Mouse (Mus musculus): ENCODE data around the gene Ptprm. TPM values are rescaled to one million over a fixed set of nuclear protein-coding genes. Genes with fewer than 3 reads are reported as not detected.
"Not testable (repeated sequence)": the region's sequence is repeated elsewhere in the genome, so short reads cannot be mapped to it uniquely, and the experiment has no call there.

The Ptprm gene
- polyA plus RNA-seq, 1 experiment from 2014 or later = 31.4 TPM

DNA sequence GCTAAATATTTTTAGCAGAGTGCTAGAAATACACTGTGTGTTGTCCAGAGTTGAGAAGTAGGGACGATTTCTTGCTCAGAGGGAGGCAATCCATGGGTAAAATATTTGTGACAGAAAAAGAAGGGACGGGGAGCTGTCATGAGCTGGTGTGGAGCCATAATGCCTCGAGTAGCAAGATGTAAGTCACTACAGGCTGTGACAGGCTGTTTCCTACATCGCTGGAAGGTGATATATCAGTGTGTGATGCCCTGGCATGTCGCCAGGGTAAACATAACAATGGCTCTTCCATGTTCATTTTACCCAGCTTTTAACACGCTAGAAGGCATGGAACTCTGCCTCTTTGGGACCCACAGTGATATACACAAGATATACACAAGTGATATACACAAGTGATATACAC, 476.7 kb downstream of the Ptprm start:
- Histone ChIP-seq H3K4me1 (replicated peaks; ENCODE audit: control insufficient read depth, insufficient read depth, low read length) (peaks cover 9% of the 10 kb centered on the region; the same call in 1 of the 2 replicates), H3K9ac (no peak overlapping the region), H3K27ac (no peak overlapping the region), H3K36me3 (replicated peaks; ENCODE audit: control insufficient read depth, insufficient read depth) (no peaks in the 10 kb centered on the region), H3K27me3 (ENCODE audit: control insufficient read depth, insufficient read depth, low read length) (no peaks in the 10 kb centered on the region), H3K4me3 (replicated peaks; ENCODE audit: low read length) (no peak overlapping the region), H3K4me2 (replicated peaks) (no peak overlapping the region), H3K9me3 (ENCODE audit: control insufficient read depth, low read length) (no peaks in the 10 kb centered on the region)
- DNase-seq (ENCODE audit: low spot score) (no peak), ATAC-seq (ENCODE audit: low FRiP score) (no peak)
- WGBS = 60% methylated on average over 6 of the region's 6 CpGs

DNA sequence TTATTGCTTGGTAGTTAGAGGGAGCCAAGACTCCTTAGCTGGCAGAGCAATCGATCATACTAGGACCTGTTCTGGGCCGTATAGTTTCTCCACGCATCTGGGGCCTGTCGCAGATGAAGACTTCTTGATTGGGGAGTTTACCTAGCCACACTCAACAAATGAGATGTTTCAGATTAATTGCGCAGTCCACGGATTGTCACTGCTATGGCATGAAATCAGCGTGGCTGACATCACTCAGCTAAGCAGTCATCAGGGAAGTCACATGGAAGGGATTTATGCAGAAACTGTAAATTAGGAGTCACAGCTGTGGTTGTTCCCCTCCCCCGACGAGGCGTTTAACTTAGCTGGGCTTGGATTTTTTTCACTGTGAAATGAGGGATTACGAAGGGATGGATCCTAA, 479.4 kb downstream of the Ptprm start:
- Histone ChIP-seq H3K9me3 (ENCODE audit: control insufficient read depth, low read length) (no peaks in the 10 kb centered on the region), H3K4me2 (replicated peaks) (no peak overlapping the region), H3K27me3 (ENCODE audit: control insufficient read depth, insufficient read depth, low read length) (no peaks in the 10 kb centered on the region), H3K4me1 (replicated peaks; ENCODE audit: control insufficient read depth, insufficient read depth, low read length) (peaks cover 18% of the 10 kb centered on the region; the same call in 1 of the 2 replicates), H3K4me3 (replicated peaks; ENCODE audit: low read length) (no peak overlapping the region), H3K27ac (peak overlapping the region; percentile 11; the same call in 1 of the 2 replicates), H3K9ac (no peak overlapping the region), H3K36me3 (replicated peaks; ENCODE audit: control insufficient read depth, insufficient read depth) (no peaks in the 10 kb centered on the region)
- 43% methylated on average over 11 of the region's 11 CpGs for WGBS
- DNase-seq (ENCODE audit: low spot score) (peak; percentile 48), ATAC-seq (ENCODE audit: low FRiP score) (peak; percentile 61; the same call in 1 of the 2 replicates)

DNA sequence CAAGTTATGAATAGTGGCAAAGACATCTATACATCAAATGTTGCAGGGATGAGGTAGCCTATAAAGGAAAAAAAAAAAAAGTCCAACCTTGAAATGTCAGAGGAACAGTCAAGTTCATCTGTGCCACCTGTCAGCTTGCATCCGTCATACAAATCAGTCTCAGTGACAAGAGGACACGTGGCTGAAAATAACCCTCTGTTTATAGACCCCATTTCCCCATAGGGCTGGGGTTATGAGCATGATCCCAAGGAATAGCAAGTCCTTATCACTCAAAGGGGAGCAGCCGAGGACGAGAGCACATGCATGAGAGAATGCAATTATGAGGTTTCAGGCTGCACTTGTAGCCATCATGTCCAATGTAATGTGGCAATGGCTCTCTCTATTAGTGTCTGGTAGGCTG, 482.9 kb downstream of the Ptprm start:
- no peak for DNase-seq (ENCODE audit: low spot score)
- H3K4me2 ChIP-seq (replicated peaks) = no peak overlapping the region
- no peak overlapping the region for H3K4me3 ChIP-seq (replicated peaks; ENCODE audit: low read length)
- WGBS = 75% methylated on average over 4 of the region's 4 CpGs
- H3K36me3 ChIP-seq (replicated peaks; ENCODE audit: control insufficient read depth, insufficient read depth) = no peaks in the 10 kb centered on the region
- H3K27me3 ChIP-seq (ENCODE audit: control insufficient read depth, insufficient read depth, low read length) = no peaks in the 10 kb centered on the region
- ATAC-seq (ENCODE audit: low FRiP score) = no peak
- H3K27ac ChIP-seq = no peak overlapping the region
- peaks cover 25% of the 10 kb centered on the region; the same call in 1 of the 2 replicates for H3K4me1 ChIP-seq (replicated peaks; ENCODE audit: control insufficient read depth, insufficient read depth, low read length)
- no peak overlapping the region for H3K9ac ChIP-seq
- no peaks in the 10 kb centered on the region for H3K9me3 ChIP-seq (ENCODE audit: control insufficient read depth, low read length)

DNA sequence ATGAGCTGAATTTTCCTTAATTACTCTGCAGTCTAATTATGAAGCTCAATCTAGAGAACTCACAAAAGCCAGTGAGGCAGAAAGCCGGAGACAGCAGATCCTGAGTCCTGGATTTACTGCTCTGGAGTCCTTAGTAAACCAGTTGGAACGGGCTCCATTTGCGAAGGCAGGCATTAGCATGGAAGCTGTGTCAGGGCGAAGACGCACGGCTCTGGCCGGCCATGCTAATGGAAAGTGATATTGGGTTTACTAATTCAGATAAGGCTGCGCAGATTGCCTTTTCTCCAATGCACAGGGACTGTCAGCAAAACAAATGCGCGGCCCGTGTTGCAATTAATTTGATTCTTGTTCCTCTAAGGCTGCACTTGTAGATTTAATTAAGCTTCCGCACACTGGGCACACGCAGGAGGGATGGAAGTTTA, 484.7 kb downstream of the Ptprm start:
- peak; percentile 76 for ATAC-seq (ENCODE audit: low FRiP score)
- WGBS = 44% methylated on average over 13 of the region's 13 CpGs
- peak overlapping the region; percentile 36 for H3K4me2 ChIP-seq (replicated peaks)
- peak; percentile 66 for DNase-seq (ENCODE audit: low spot score)
- no peaks in the 10 kb centered on the region for H3K36me3 ChIP-seq (replicated peaks; ENCODE audit: control insufficient read depth, insufficient read depth)
- H3K9ac ChIP-seq = no peak overlapping the region
- peaks cover 30% of the 10 kb centered on the region; the same call in 1 of the 2 replicates for H3K4me1 ChIP-seq (replicated peaks; ENCODE audit: control insufficient read depth, insufficient read depth, low read length)
- H3K27me3 ChIP-seq (ENCODE audit: control insufficient read depth, insufficient read depth, low read length) = no peaks in the 10 kb centered on the region
- H3K27ac ChIP-seq = peak overlapping the region; percentile 58
- no peaks in the 10 kb centered on the region for H3K9me3 ChIP-seq (ENCODE audit: control insufficient read depth, low read length)
- H3K4me3 ChIP-seq (replicated peaks; ENCODE audit: low read length) = no peak overlapping the region

DNA sequence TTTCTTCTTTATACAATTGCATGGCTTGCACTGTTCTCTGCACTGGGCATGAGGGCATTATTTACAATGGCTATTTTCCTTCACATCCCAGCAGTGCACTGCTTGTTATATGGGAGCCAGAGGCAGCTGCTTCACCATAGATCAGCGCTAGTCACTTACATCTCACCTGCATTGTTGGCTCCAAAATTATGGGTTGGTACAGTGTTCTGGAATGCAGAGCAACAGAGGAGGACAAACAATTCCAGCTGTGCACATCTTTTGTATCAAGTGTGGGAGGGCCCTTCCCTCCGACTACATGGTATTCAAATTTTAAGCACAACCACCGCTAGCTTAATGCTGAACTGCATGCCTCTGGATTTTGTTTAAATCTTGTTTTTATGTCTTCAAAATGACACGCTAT, 489.8 kb downstream of the Ptprm start:
- Histone ChIP-seq H3K4me3 (replicated peaks; ENCODE audit: low read length) (no peak overlapping the region), H3K9ac (no peak overlapping the region), H3K36me3 (replicated peaks; ENCODE audit: control insufficient read depth, insufficient read depth) (no peaks in the 10 kb centered on the region), H3K27me3 (ENCODE audit: control insufficient read depth, insufficient read depth, low read length) (no peaks in the 10 kb centered on the region), H3K4me2 (replicated peaks) (no peak overlapping the region), H3K27ac (no peak overlapping the region), H3K9me3 (ENCODE audit: control insufficient read depth, low read length) (no peaks in the 10 kb centered on the region), H3K4me1 (replicated peaks; ENCODE audit: control insufficient read depth, insufficient read depth, low read length) (peaks cover 13% of the 10 kb centered on the region; the same call in 1 of the 2 replicates)
- DNase-seq (ENCODE audit: low spot score) = no peak
- WGBS = 62% methylated on average over 4 of the region's 4 CpGs
- no peak for ATAC-seq (ENCODE audit: low FRiP score)

DNA sequence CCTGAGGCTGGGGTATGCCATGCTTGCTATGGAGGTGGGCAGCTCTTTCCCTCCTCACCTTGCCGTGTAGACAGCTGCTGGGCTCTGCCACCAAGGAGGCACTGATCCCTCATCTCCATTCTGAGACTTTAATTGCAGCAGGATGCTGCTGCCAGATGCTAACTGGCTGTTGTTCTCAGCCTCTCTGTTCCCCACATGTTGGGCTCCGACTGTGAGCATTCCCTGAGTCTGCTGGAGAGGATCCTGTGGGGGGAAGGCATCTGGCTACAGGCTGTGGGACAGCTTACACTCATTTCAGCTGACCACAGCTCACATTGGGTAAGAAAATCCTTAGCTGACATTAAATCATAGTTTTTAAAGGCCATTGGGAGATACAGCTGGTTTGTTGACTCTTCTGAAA, 492.7 kb downstream of the Ptprm start:
- Histone ChIP-seq H3K4me3 (replicated peaks; ENCODE audit: low read length) (no peak overlapping the region), H3K36me3 (replicated peaks; ENCODE audit: control insufficient read depth, insufficient read depth) (no peaks in the 10 kb centered on the region), H3K27me3 (ENCODE audit: control insufficient read depth, insufficient read depth, low read length) (no peaks in the 10 kb centered on the region), H3K4me1 (replicated peaks; ENCODE audit: control insufficient read depth, insufficient read depth, low read length) (peaks cover 8% of the 10 kb centered on the region; the same call in 1 of the 2 replicates), H3K9me3 (ENCODE audit: control insufficient read depth, low read length) (no peaks in the 10 kb centered on the region), H3K27ac (no peak overlapping the region), H3K9ac (no peak overlapping the region), H3K4me2 (replicated peaks) (no peak overlapping the region)
- DNase-seq (ENCODE audit: low spot score) = no peak
- WGBS = 40% methylated on average over 2 of the region's 2 CpGs
- no peak for ATAC-seq (ENCODE audit: low FRiP score)

DNA sequence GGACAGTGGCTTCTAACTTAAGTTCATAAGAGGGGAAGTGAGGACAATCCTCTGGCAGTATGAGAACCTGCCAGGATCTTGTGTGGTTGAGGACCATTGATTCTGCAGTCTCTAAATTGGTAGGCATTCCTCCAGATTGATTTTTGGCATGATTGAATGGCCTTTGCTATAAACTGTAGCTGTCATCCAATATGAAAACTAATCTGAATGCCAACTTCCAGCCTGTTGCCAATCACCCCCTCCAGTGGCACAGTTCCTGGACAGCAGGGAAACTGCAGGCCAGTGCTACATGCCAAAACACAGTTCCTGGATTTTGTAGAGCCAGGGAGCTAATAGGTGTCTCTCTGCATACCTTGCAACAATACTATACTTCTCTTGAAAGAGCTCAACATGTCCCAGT, 495.5 kb downstream of the Ptprm start:
- no peaks in the 10 kb centered on the region for H3K9me3 ChIP-seq (ENCODE audit: control insufficient read depth, low read length)
- H3K36me3 ChIP-seq (replicated peaks; ENCODE audit: control insufficient read depth, insufficient read depth) = no peaks in the 10 kb centered on the region
- no peaks in the 10 kb centered on the region for H3K27me3 ChIP-seq (ENCODE audit: control insufficient read depth, insufficient read depth, low read length)
- no peaks in the 10 kb centered on the region for H3K4me1 ChIP-seq (replicated peaks; ENCODE audit: control insufficient read depth, insufficient read depth, low read length)
- DNase-seq (ENCODE audit: low spot score) (no peak), ATAC-seq (ENCODE audit: low FRiP score) (no peak)
- no peak overlapping the region for H3K27ac ChIP-seq
- no peak overlapping the region for H3K9ac ChIP-seq
- no peak overlapping the region for H3K4me3 ChIP-seq (replicated peaks; ENCODE audit: low read length)
- no peak overlapping the region for H3K4me2 ChIP-seq (replicated peaks)

DNA sequence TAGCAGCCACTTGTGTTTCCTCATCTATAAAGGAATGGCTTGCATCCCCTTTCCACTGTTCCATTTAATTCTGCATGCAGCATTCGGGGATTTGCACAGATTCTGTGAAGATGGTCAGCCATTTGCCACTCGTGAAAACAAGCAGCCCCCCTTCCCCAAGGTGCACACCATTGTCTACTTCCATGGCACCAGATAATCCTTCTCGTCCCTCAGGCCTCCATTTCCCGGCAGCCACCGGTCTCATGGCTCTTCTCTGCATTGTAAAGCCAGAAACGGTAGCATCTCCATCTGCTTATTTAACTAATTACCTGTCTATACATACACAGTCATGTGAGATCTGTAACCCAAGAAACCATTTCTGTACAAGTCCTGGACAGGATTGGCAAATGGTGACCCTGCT, 501.8 kb downstream of the Ptprm start:
- DNase-seq (ENCODE audit: low spot score) (no peak), ATAC-seq (ENCODE audit: low FRiP score) (no peak)
- no peak overlapping the region for H3K4me2 ChIP-seq (replicated peaks)
- no peaks in the 10 kb centered on the region for H3K9me3 ChIP-seq (ENCODE audit: control insufficient read depth, low read length)
- WGBS = 77% methylated on average over 6 of the region's 6 CpGs
- no peak overlapping the region for H3K9ac ChIP-seq
- H3K27ac ChIP-seq = no peak overlapping the region
- H3K4me1 ChIP-seq (replicated peaks; ENCODE audit: control insufficient read depth, insufficient read depth, low read length) = no peaks in the 10 kb centered on the region
- no peaks in the 10 kb centered on the region for H3K27me3 ChIP-seq (ENCODE audit: control insufficient read depth, insufficient read depth, low read length)
- H3K4me3 ChIP-seq (replicated peaks; ENCODE audit: low read length) = no peak overlapping the region
- no peaks in the 10 kb centered on the region for H3K36me3 ChIP-seq (replicated peaks; ENCODE audit: control insufficient read depth, insufficient read depth)

DNA sequence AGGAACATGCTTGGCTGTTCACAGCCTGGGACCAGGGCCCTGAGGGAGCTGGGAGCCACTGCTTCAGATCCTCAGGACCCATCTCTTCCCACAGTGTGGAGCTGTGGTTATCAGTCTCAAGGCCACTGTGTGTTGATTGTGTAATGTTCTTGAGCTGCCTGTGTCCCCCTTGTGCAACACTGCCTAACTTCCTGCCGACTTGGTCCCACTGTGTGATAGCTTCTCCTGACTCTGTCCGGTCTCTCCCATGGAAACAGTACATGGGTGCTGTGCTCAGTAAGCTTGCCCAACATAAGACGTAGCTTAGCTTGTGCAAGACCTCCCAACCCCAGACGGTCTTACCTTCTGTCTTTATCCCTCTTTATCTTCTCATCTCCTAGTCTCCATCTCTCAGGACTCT, 507.2 kb downstream of the Ptprm start:
- DNase-seq (ENCODE audit: low spot score); H3K9ac ChIP-seq; H3K27me3 ChIP-seq (ENCODE audit: control insufficient read depth, insufficient read depth, low read length); H3K9me3 ChIP-seq (ENCODE audit: control insufficient read depth, low read length); ATAC-seq (ENCODE audit: low FRiP score); H3K4me3 ChIP-seq (replicated peaks; ENCODE audit: low read length); H3K36me3 ChIP-seq (replicated peaks; ENCODE audit: control insufficient read depth, insufficient read depth); H3K27ac ChIP-seq; H3K4me2 ChIP-seq (replicated peaks); H3K4me1 ChIP-seq (replicated peaks; ENCODE audit: control insufficient read depth, insufficient read depth, low read length): not testable (repeated sequence)
- 97% methylated on average over 4 of the region's 4 CpGs for WGBS

DNA sequence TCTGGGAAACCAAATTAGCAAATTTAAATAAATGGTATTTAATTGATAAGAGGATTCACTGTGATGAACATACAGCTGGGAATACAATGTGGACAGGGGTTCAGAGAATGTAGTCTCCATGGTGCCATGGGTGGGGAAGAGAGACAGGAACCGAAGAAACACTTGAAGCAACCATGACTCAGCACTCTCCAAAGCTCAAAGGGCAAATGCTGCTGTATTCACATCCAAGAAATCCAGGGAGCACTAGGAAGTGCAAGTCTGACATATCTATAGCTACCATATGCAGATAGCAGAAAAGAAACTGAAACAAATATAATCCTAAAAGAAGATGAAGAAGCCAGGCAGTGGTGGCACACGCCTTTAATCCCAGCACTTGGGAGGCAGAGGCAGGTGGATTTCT, 531.9 kb downstream of the Ptprm start:
- WGBS = 88% methylated on average over 2 of the region's 2 CpGs

More for the DNA sequence above, 531.9 kb downstream of the Ptprm start:
- Histone ChIP-seq H3K4me1 (replicated peaks; ENCODE audit: control insufficient read depth, insufficient read depth, low read length) (no peaks in the 10 kb centered on the region), H3K9ac (no peak overlapping the region), H3K9me3 (ENCODE audit: control insufficient read depth, low read length) (no peaks in the 10 kb centered on the region), H3K4me2 (replicated peaks) (no peak overlapping the region), H3K4me3 (replicated peaks; ENCODE audit: low read length) (no peak overlapping the region), H3K27ac (no peak overlapping the region), H3K27me3 (ENCODE audit: control insufficient read depth, insufficient read depth, low read length) (no peaks in the 10 kb centered on the region), H3K36me3 (replicated peaks; ENCODE audit: control insufficient read depth, insufficient read depth) (no peaks in the 10 kb centered on the region)
- DNase-seq (ENCODE audit: low spot score) = no peak
- ATAC-seq (ENCODE audit: low FRiP score) = no peak
